Mouse (Mus musculus) brain, adult 2 months (tissue): ENCODE results near the gene Cdr2l.

Experiments
- DNase-seq: peaks from one replicate; pipeline ENCODE4 v3.0.0; 2011; ENCODE audit warnings: low read depth, low spot score

Gene Cdr2l

DNA sequence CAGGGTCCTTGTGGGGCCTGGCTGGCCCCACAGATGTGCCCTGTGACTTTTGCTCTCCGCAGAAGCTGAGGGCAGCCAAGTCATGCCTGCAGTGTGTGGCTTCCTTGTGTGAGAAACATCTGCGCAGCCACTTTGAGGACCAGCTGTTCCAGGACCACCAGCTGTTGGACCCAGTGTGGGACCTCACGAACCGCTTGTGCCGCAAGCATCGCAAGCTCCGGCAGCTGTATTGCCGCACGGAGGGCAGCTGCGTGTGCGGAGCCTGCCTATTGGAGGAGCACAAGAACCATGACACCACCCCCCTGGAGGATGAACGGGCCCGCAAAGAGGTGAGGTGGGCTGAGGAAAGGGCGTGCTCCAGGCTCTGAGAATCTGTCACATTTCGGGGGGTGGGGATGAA, 59.7 kb downstream of the Cdr2l start:
- DNase-seq: no peak
